Mouse (Mus musculus) thymus, postnatal 36 days (tissue): ENCODE measurements around the gene Poc5.
A peak's percentile ranks its signal among the peaks of the same experiment; 100 is the strongest.

ENCODE experiments used
- DNase-seq, 2 experiments: peaks; one replicate each; pipeline ENCODE4 v3.0.0; 2022; ENCODE audit warnings: mixed read lengths in 2 of 2

The Poc5 gene

DNA sequence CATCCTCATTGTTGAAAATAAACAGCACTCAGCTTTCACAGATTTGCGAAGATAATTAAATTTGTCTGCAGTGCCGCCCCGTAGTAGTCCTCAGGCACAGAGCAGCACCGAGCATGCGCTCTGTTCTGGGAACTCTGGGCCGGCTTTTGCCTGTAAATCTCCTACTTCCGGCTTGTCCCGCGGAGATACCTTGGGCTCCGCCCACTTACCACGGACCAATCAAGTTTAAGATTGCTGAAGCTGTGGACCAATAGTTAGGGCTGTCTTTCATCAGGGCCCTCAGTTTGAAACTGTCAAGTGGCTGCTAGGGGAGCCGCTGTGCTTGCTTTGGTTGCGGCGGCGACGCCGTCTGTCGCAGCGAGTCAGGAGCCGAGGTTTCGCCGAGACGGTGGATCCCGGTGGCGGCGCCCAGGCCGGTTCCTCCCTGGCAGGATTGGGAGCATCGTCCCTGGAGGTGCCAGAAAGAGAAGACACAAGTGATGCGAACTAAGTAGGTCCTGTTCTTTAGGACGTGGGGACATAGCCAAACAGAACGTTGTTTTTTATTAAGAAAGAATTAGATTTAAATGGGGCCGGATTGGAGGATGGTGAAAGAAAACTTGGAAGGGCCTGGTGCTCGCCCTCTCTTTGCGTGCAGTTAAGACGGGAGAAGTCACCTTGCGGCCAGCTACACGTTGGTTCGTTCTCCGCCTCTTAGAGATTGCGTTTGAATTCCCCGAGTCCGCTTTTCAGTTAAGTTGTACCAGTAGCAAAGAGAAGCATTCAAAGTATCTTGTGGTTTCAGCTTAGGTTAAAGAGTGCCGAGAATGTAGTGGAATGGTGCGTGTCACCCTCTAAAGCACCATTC lies at the start of gene Poc5:
Gene Poc5 (plus strand): TSS at position 253 of the 847 bp plus-strand sequence.
- DNase-seq: peak; percentile 98 to 99

DNA sequence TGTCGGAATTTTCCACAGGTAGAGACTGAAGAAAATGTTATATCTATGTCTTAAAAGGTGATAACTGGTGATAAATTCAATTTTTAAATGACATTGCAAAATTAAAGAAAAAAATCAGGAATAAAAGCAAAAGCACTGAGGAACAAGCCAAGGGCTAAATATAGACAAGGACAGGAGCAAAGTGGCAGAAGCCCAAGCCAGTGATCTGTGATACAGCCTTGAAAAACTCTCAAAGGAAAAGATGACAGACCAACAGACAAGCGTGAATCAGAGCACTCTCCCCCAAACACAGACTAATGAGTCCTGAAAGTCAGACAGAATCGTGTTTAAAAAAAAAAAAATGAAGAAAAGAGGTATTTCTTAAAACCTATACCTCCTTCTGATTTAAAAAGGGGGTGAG lies 46.6 kb upstream of the Poc5 start:
- DNase-seq: no peak

DNA sequence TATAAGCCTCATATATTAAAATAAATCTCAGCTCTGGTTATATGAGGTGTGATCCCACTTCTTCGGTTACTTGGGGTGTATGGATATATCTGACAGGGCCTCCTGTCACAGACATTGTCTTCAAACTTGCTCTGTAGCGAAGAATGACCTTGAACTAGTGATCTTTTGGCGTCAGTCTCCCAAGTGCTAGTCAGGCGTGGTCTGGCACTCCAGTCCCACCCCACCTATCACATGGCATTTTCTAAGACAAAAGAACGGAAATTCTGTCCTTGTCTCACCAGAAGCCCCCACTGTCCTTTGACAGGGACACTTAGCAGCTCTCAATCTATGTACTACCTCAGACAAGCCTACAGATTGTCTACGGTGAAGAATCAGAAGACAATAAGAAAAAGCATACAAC lies 43.3 kb upstream of the Poc5 start:
- no peak for DNase-seq

- no peak for DNase-seq
Measured at GRCm38 (mm10) chr13:96346581-96346980, 41.5 kb upstream of the Poc5 start.

GRCm38 (mm10) chr13:96350207-96350606 lies 37.9 kb upstream of the Poc5 start:
- no peak for DNase-seq

- no peak for DNase-seq
Measured at GRCm38 (mm10) chr13:96351264-96351663, 36.8 kb upstream of the Poc5 start.

DNA sequence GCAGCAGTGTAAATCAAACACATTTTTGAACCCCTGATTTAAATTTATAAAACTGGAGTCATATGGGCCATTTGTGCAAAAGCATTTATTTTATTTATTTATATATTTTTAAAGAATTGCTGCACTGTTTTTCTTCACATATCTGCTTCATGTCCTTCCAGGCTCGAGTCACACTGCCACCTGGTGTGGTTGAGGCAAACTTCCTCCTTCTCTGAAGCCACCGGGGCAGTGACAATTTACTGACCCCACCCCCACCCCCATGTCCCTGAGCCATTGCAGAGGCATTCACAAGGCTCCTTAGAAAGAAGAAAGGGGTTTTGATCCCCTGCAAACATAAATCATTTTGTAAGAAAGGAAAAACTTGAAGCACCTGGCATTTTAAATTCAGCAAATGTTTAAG lies 12.6 kb upstream of the Poc5 start:
- DNase-seq: no peak

DNA sequence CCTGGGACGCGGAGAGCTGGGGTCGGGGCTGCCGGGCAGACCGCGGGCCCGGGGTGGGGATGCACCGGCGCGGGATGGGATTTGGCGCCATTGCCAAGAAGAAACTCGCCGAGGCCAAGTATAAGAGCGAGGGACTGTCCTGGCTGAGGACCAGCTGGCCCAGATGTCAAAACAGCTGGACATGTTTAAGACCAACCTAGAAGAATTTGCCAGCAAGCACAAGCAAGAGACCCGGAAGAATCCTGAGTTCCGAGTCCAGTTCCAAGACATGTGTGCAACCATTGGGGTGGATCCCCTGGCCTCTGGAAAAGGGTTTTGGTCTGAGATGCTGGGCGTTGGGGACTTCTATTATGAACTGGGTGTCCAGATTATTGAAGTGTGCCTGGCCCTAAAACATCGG lies 11.2 kb upstream of the Poc5 start:
- DNase-seq: no peak

- no peak for DNase-seq
Measured at GRCm38 (mm10) chr13:96377883-96378282, 10.2 kb upstream of the Poc5 start.

- DNase-seq: no peak
Measured at GRCm38 (mm10) chr13:96389301-96389700, 1.2 kb downstream of the Poc5 start.

- no peak for DNase-seq
Measured at GRCm38 (mm10) chr13:96401251-96401650, 13.2 kb downstream of the Poc5 start.

GRCm38 (mm10) chr13:96405518-96405917 lies 17.4 kb downstream of the Poc5 start:
- no peak for DNase-seq

GRCm38 (mm10) chr13:96407040-96407439 lies 18.9 kb downstream of the Poc5 start:
- DNase-seq: no peak

GRCm38 (mm10) chr13:96408786-96409185 lies 20.7 kb downstream of the Poc5 start:
- no peak for DNase-seq

DNA sequence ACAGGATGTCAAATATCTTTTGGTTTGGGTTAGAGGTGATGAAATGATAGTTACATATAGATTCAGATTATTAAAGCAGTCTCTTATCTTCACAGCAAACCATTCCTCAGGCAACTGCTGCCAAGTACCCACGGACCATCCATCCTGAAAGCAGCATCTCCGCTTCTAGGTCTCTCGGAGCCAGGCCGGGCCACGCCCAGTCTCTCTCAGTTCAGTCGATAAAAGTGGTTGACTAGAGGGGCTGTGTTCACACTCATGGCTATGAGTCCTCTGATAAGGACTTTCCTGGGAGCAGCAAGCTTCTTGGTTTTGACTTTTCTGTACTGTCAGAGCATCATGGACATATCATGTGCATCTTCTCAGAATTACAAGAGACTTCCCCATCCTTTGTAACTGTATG lies 26.3 kb downstream of the Poc5 start:
- no peak for DNase-seq

GRCm38 (mm10) chr13:96416380-96416779 lies 28.3 kb downstream of the Poc5 start:
- DNase-seq: no peak

GRCm38 (mm10) chr13:96417261-96417813 lies 29.2 kb downstream of the Poc5 start:
- no peak for DNase-seq

DNA sequence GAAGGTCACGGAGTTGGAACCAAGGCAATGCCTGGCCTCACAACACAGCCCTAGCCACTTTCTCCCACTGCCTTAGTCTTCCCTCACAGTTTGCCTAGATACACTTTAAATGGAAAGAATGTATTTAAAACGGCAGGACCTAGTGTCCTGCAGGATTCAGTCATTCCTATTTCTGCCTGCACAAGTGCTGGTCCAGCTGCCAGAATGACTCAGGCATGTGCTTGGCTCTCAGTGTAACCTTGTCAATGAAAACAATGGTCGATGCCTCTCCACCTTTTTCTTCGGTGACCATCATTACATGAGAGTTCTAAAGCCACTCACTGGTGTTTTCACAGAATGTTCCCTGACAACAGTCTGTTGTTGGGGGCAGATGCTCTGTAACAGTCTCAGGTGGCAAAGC lies 30.4 kb downstream of the Poc5 start:
- DNase-seq: no peak

DNA sequence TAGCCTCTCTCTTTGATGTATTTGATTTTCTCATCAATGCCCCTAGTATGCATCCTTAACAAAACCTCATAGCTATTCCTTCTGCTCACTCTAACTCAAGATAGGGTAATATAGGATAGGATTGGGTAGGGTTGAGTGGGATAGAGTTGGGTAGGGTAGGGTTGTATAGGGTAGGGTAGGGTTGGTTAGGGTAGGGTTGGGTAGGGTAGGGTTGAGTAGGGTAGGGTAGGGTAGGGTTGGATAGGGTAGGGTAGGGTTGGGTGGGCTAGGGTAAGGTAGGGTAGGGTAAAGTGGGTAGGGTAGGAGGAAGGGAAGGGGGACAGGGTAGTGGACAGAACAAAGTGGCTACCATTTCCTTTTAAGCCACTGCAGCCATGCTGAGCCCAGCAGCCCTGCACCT lies 33.1 kb downstream of the Poc5 start:
- DNase-seq: no peak

- no peak for DNase-seq
Measured at GRCm38 (mm10) chr13:96424496-96425274, 36.6 kb downstream of the Poc5 start.

DNA sequence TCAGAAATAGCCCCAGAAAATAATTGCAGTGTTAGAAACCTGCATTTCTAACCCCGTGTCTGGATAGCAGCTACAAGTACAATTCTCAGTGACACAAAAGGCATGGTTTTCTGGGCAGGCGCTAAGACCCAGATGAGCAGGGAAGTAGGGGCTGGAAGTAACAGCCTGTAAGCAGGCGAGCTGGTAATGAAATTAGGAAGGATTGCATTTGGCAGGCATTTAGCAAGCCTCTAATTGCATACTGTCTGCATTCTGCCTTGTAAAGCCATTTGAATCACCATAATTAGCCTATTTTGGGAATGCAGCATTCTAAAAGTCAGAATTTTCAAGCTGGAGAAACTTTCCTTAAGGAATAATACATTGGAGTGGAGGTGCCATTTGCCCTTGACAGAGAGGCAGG lies 38.0 kb downstream of the Poc5 start:
- no peak for DNase-seq

DNA sequence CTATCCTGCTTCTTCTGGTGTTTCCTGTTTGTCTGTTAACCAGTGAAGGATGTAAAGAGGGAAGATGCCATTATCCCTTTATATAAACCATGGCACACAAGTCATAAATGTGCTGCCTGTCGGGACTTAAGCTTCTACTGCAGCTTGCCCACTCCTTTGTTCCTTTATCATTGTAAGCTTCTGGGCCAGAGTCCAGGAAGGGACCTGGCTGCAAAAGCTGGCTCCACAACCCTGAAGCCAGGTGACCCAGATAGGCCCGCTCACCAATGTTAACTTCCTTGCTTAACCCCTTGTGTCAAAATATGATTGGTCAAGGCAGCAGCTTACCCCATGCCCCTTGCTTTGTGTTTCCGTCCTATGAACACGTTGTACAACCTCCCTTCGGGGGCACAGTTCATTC lies 40.4 kb downstream of the Poc5 start:
- no peak for DNase-seq

- DNase-seq: peak; percentile 79 to 83
Measured at GRCm38 (mm10) chr13:96431595-96432156, 43.6 kb downstream of the Poc5 start.
